Mouse (Mus musculus): Measurements from ENCODE around the gene Gpr180.

GRCm38 (mm10) chr14:118212188-118212804 is 75.3 kb downstream of the Gpr180 start:
- TF ChIP-seq CTCF (IDR thresholded peaks at IDR 0.05; ENCODE audit: low read depth, low read length) = no peak
- TF ChIP-seq POLR2A (IDR thresholded peaks at IDR 0.05; ENCODE audit: borderline replicate concordance, low read depth, low read length) = no peak

All from bone marrow macrophage, adult 2 months (primary cell).